Mouse (Mus musculus) small intestine, adult 2 months (tissue): ENCODE measurements at regions not wholly inside any gene's neighbourhood (a gene's known extent, or its start where the extent isn't known, plus 50 kb on each side); places are given as distances from the start of the nearest gene placed in this dataset.
"Not testable (repeated sequence)": the region's sequence is repeated elsewhere in the genome, so short reads cannot be mapped to it uniquely, and the experiment has no call there.

Experiments used
- H3K27ac ChIP-seq: fragments of 200-500 bp; 2 replicates; pipeline ENCODE4 v1.5.1; 2012; ENCODE audit warnings: low read depth, low read length, control low read depth, inconsistent platforms; ENCODE audit not compliant: insufficient read depth
- H3K27me3 ChIP-seq: fragments of 200-500 bp; 2 replicates; pipeline ENCODE4 v1.6.1; 2012; ENCODE audit warnings: mild to moderate bottlenecking, moderate library complexity, low read length, inconsistent platforms; ENCODE audit not compliant: control insufficient read depth, insufficient read depth
- H3K36me3 ChIP-seq: fragments of 200-500 bp; 2 replicates; pipeline ENCODE4 v1.6.1; 2012; ENCODE audit warnings: mild to moderate bottlenecking, low read length, control low read depth, inconsistent platforms; ENCODE audit not compliant: control insufficient read depth, insufficient read depth
- H3K4me1 ChIP-seq: fragments of 200-500 bp; 2 replicates; pipeline ENCODE4 v1.6.1; 2012; ENCODE audit warnings: low read length, inconsistent platforms, mixed read lengths; ENCODE audit not compliant: control insufficient read depth, insufficient read depth, insufficient read length
- H3K4me3 ChIP-seq: fragments of 200-500 bp; 2 replicates; pipeline ENCODE4 v1.5.1; 2012; ENCODE audit warnings: low read depth, mild to moderate bottlenecking, control low read depth, inconsistent platforms, low read length, moderate library complexity
- CTCF ChIP-seq: fragments of 200-500 bp; IDR thresholded peaks from 2 replicates; pipeline ENCODE4 v1.5.1; 2012; ENCODE audit warnings: low read depth, mild to moderate bottlenecking, control low read depth, inconsistent platforms, low read length, moderate library complexity, mixed read lengths; ENCODE audit not compliant: insufficient replicate concordance, insufficient read length; ENCODE audit errors: extremely low read depth
- POLR2A ChIP-seq: fragments of 200-500 bp; IDR thresholded peaks from 2 replicates; pipeline ENCODE4 v1.6.1; 2012; ENCODE audit warnings: low read depth, mild to moderate bottlenecking, control low read depth, inconsistent platforms, low read length, moderate library complexity
- WGBS: fragments of 180-500 bp; shearing (Covaris S2); methylation state at CpG from one replicate; pipeline ENCODE4 v1.1.7; 2018; 5-methylcytosine and 5-hydroxymethylcytosine counted together

DNA sequence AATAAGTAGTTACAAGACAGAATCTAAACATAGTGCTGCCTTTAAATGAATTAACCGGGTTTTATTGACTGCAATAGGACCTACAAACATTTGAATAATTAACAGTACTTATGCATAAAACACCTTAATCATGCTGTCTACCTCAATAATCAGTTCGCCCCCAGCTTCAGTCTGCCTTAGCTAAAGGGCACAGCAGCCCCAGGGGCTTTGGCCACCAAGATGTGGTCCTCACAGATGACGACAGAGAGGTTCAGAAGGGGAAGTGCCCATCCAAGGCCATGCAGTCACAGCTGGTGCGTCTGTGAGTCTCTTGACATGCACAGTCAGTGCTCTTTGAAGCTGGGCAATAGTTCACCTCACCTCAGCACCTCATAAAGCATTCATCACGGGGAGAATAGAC is 452.8 kb upstream of the Jmjd1c start:
- no peak for TF ChIP-seq CTCF
- TF ChIP-seq POLR2A = no peak
- Histone ChIP-seq H3K36me3 (no peaks in the 10 kb centered on the region), H3K27me3 (no peaks in the 10 kb centered on the region), H3K27ac (no peak overlapping the region), H3K4me3 (no peak overlapping the region), H3K4me1 (no peaks in the 10 kb centered on the region)
- WGBS = 78% methylated on average over 5 of the region's 5 CpGs

DNA sequence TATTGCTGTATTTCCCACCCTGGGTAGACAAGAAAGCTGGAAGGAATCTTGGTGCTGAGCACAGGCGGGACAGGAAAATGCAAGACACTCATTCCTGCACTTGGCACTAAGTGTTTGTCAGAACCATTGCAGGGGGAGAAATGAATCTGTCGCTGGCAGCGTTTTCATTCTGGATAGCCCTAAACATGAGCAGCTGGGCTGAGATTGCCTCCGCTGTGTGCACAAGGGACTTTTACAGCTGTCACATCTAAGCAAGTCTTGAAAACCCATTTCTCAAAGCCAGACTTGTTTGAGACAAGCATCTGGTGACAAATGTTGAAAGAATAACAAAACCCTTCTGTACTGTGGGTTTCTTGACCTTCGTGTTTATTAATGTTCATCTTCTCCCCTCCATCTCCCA is 438.4 kb upstream of the Jmjd1c start:
- no peaks in the 10 kb centered on the region for H3K36me3 ChIP-seq
- 82% methylated on average over 5 of the region's 5 CpGs for WGBS
- H3K27me3 ChIP-seq = no peaks in the 10 kb centered on the region
- H3K4me1 ChIP-seq = no peaks in the 10 kb centered on the region
- no peak overlapping the region for H3K27ac ChIP-seq
- H3K4me3 ChIP-seq = no peak overlapping the region
- TF ChIP-seq POLR2A = no peak
- no peak for TF ChIP-seq CTCF

DNA sequence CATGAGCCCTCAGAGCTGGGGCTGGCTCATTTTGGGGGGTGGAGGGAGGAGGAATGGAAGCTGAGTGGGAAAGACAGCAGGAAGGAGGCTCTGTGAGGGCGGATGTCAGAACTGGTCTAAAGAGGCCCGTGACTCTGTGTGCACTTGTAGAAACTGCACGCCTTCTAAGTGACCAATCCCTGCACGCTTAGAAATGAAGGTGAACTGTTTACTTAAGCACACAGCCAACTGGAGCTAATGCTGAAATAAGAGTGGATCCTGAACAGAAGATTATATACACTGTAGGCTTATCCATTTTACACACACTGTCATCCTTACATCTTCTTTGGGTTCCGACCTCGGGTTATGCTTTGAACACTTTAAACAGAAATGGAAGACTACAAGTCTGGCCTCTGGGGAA is 412.8 kb upstream of the Jmjd1c start:
- Histone ChIP-seq H3K4me1 (no peaks in the 10 kb centered on the region), H3K27me3 (no peaks in the 10 kb centered on the region), H3K4me3 (no peak overlapping the region), H3K36me3 (no peaks in the 10 kb centered on the region), H3K27ac (no peak overlapping the region)
- WGBS = 72% methylated on average over 6 of the region's 6 CpGs
- TF ChIP-seq CTCF = no peak
- no peak for TF ChIP-seq POLR2A

DNA sequence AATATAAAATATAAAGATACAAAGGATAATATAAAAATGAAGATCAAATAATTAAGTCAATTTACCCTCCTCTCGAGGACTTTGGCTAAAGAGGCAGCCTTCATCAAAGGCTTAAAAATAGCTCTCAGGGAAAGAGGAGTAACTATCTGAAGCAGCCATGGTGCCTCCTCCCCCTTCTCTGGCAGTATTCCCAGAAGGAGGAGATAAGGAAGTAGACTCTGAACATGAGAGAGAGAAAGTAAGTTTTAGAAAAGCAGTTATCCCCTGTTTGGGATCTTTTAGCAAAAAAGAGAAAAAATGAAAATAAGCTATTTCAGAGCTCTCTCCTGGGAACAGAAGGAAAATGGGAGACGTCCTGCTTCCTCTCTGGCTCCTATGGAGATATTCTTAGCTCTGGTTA is 406.7 kb upstream of the Jmjd1c start:
- not testable (repeated sequence) for H3K27me3 ChIP-seq, H3K4me3 ChIP-seq, H3K36me3 ChIP-seq, H3K4me1 ChIP-seq, H3K27ac ChIP-seq
- WGBS = 67% methylated on average over 2 of the region's 2 CpGs

DNA sequence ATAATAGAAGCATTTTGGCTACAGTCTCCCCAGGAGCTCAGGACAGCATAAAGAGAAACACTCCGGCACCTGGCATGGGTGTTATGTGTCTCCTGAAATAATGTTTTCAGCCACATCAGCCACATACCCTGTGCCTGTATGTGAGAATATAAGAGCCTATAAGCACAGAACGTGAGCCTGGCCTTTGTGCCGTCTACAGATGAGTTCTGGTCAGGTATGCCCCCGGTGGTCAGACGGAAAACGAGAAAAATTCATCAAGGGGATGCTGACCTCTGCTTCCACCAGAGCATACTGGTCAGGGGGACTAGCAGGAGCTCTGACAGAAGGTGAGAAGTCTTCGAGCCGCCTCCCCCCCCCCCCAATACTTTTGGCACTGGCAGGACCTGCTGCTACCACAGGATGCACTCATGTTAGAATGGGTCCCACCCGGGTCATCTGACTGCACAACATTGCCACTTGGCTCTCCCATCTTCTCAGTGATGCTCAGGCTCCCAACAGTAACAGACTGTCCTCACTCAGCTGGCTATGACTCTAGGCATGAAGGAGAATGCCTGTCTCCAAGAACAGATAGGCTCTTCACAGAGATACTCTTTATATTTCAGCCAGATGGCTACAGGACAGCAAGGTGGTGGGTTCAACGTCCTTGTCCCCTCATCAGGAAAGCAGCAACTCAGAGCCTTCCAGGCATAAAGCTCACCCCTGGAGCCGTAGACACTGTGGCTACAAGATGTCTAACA is 401.2 kb upstream of the Jmjd1c start:
- H3K36me3 ChIP-seq = no peaks in the 10 kb centered on the region
- no peaks in the 10 kb centered on the region for H3K4me1 ChIP-seq
- WGBS = 82% methylated on average over 11 of the region's 11 CpGs
- no peaks in the 10 kb centered on the region for H3K27me3 ChIP-seq
- TF ChIP-seq POLR2A (no peak), CTCF (no peak)
- H3K27ac ChIP-seq = no peak overlapping the region
- H3K4me3 ChIP-seq = no peak overlapping the region

DNA sequence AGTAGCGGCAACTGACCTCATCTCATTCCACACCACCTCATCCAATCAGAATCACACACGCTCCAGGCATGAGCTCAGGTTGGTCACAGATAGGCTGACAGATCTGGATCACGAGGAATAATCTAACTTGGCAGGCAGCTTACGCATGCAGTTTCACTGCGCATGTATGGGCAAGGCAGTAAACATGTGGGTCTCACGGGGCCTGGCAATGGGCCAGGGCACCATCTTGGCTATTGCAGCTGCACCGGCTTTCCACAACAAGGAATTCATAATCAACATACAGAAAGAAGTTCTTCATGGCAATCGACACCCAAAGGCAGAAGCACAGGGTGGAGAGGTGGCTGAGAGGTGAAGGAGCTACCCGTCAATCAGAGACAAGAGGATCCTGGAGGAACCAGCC is 381.0 kb upstream of the Jmjd1c start:
- WGBS = 89% methylated on average over 9 of the region's 9 CpGs
- not testable (repeated sequence) for H3K36me3 ChIP-seq, H3K4me1 ChIP-seq, H3K4me3 ChIP-seq, H3K27me3 ChIP-seq, H3K27ac ChIP-seq

DNA sequence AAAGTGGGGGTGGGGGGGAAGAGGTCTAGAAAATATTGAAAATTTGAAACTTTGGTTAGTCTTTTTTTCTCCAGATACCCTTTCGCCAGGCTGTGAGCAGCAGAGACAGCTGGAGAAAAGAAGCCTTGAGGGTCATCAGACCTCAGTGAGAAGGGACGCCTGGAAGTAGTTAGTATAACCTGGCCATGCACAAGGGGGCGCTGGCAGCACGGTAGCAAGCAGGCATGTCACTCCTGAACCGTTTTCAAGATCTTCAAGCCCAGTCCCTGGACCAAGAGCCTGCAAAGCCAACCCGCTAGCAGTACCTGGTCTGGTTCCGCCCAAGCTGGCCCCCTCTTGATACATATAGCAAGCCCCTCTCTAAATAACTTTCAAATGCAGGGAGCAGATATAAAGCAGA is 378.0 kb upstream of the Jmjd1c start:
- Histone ChIP-seq H3K36me3 (no peaks in the 10 kb centered on the region), H3K27ac (no peak overlapping the region), H3K4me3 (no peak overlapping the region), H3K4me1 (no peaks in the 10 kb centered on the region), H3K27me3 (no peaks in the 10 kb centered on the region)
- TF ChIP-seq POLR2A (no peak), CTCF (no peak)
- 75% methylated on average over 7 of the region's 7 CpGs for WGBS

DNA sequence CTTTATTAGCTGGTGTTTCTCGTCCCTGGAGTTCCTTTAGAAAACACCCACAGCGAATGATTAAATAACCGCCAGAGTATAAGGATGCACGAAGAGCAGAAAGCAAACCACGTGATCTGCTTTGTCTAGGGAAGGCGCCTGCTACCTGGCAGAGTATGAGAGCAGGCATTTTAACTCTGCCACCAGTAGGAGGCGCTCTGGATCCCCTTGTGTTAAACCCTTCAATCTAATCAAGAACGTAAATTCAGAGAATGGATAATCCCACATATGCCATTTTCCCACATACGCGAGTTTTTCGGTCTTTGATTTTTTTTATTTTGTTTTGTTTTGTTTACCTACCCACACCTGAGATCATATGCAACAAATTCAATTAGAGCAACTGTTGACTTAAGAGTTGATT is 376.1 kb upstream of the Jmjd1c start:
- Histone ChIP-seq H3K36me3 (no peaks in the 10 kb centered on the region), H3K27ac (no peak overlapping the region), H3K27me3 (no peaks in the 10 kb centered on the region), H3K4me3 (no peak overlapping the region), H3K4me1 (no peaks in the 10 kb centered on the region)
- WGBS = 90% methylated on average over 11 of the region's 11 CpGs
- TF ChIP-seq POLR2A = no peak
- TF ChIP-seq CTCF = no peak
